Mouse (Mus musculus) hindbrain, embryonic 11.5 days (tissue): Measurements from ENCODE around the gene Stk26. TPM values are rescaled to one million over a fixed set of nuclear protein-coding genes. Genes with fewer than 3 reads are reported as not detected.

Experiments used
- ATAC-seq: fragments of 200-750 bp; cut with Nextera tagmentation; 2 replicates; pipeline ENCODE4 v1.8.0; 2017; ENCODE audit warnings: mild to moderate bottlenecking, moderate TSS enrichment, moderate library complexity; ENCODE audit not compliant: low FRiP score
- DNase-seq: peaks from one replicate; pipeline ENCODE4 v3.0.0-alpha.2; 2015; ENCODE audit warnings: low spot score
- H3K27ac ChIP-seq: fragments of 300-500 bp; sonication (generic); 2 replicates; pipeline ENCODE4 v1.5.1; 2014; ENCODE audit warnings: mild to moderate bottlenecking, low read depth, low read length
- H3K27me3 ChIP-seq: fragments of 300-500 bp; sonication (generic); 2 replicates; pipeline ENCODE4 v1.6.1; 2014; ENCODE audit warnings: mild to moderate bottlenecking, low read length, moderate library complexity, mixed read lengths; ENCODE audit not compliant: control insufficient read depth, insufficient read depth
- H3K36me3 ChIP-seq: fragments of 300-500 bp; sonication (generic); 2 replicates; pipeline ENCODE4 v1.6.1; 2014; ENCODE audit warnings: mild to moderate bottlenecking, low read length, moderate library complexity, mixed read lengths; ENCODE audit not compliant: control insufficient read depth, insufficient read depth
- H3K4me1 ChIP-seq: fragments of 300-500 bp; sonication (generic); replicated peaks from 2 replicates; pipeline ENCODE4 v1.6.1; 2014; ENCODE audit warnings: low read length, mixed read lengths; ENCODE audit not compliant: control insufficient read depth, insufficient read depth
- H3K4me2 ChIP-seq: fragments of 300-500 bp; sonication (generic); replicated peaks from 2 replicates; pipeline ENCODE4 v1.6.1; 2014; ENCODE audit warnings: mild to moderate bottlenecking, low read depth, low read length
- H3K4me3 ChIP-seq: fragments of 300-500 bp; sonication (generic); 2 replicates; pipeline ENCODE4 v1.5.1; 2014; ENCODE audit warnings: low read depth, low read length
- H3K9ac ChIP-seq: fragments of 300-500 bp; sonication (generic); 2 replicates; pipeline ENCODE4 v1.6.1; 2014; ENCODE audit warnings: low read depth, low read length
- H3K9me3 ChIP-seq: fragments of 300-500 bp; sonication (generic); 2 replicates; pipeline ENCODE4 v1.6.1; 2016; ENCODE audit warnings: low read length; ENCODE audit not compliant: control insufficient read depth
- WGBS: fragments of 180-500 bp; shearing (Covaris S2); extraction: QIAGEN DNeasy Blood & Tissue Kit; methylation state at CpG from one replicate; pipeline ENCODE4 v1.1.7; 2014; 5-methylcytosine and 5-hydroxymethylcytosine counted together
- polyA plus RNA-seq: library from polyadenylated mRNA; unstranded; fragments of >200 nt; fragmentation: Nextera tagmentation; extraction: Ambion mirVana; gene quantifications from 2 replicates; pipeline ENCODE4 v1.2.1, GENCODE M21; 2014

Stk26 gene
- polyA plus RNA-seq, 1 experiment from 2014 or later = 3.0 TPM

GRCm38 (mm10) chrX:50903497-50903896 lies 62.6 kb downstream of the Stk26 start:
- no peak for DNase-seq

DNA sequence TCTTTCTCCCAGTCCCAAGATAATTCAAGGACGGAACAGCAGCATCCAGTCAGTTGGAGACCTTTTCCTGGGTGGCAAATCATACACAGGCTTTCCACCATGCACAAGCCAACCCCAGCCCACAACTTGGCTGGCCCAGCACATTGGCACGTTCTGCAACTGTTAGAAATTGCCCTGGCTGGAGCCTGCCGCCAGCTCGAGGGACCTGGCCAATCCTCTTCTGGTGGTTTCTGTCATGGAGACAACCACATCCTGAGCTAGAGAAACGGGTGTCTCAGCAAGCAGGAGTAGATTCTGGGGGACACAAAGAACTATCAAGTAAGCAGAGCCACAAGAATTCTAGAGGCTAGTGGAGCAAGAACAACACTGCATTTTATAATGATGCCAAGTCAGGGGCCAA lies 69.1 kb downstream of the Stk26 start:
- Histone ChIP-seq H3K4me2 (no peak overlapping the region), H3K27me3 (no peaks in the 10 kb centered on the region), H3K9ac (no peak overlapping the region), H3K36me3 (no peaks in the 10 kb centered on the region), H3K4me1 (no peaks in the 10 kb centered on the region), H3K4me3 (no peak overlapping the region), H3K27ac (no peak overlapping the region), H3K9me3 (no peaks in the 10 kb centered on the region)
- DNase-seq = no peak
- 88% methylated on average over 5 of the region's 5 CpGs for WGBS
- ATAC-seq = no peak

More at GRCm38 (mm10) chrX:50903497-50903896, 62.6 kb downstream of the Stk26 start:
- WGBS = 85% methylated on average over 3 of the region's 3 CpGs
- Histone ChIP-seq H3K4me3 (no peak overlapping the region), H3K36me3 (no peaks in the 10 kb centered on the region), H3K9me3 (no peaks in the 10 kb centered on the region), H3K27ac (no peak overlapping the region), H3K9ac (no peak overlapping the region), H3K27me3 (no peaks in the 10 kb centered on the region), H3K4me2 (no peak overlapping the region), H3K4me1 (no peaks in the 10 kb centered on the region)
- no peak for ATAC-seq

DNA sequence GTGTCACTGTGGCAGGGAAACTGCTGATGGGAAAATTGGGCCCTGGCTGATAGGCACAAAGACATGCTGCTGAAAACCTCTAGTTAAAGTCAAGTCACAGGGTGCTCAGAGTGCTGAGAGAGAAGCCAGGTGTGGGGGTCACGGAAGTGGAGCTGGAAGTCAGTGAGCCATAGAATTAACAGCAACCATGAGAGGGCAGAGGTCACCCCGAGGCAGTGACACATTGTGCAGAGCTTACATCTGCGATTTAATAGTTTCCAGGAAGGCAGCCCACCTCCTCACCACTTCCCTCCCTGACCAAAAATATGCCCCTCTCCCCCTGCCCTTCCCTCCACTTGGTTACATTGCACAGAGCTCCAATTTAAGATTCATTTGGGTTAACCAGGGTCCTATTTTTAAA lies 76.5 kb downstream of the Stk26 start:
- Histone ChIP-seq H3K27me3 (no peaks in the 10 kb centered on the region), H3K4me1 (no peaks in the 10 kb centered on the region), H3K4me3 (no peak overlapping the region), H3K27ac (no peak overlapping the region), H3K9me3 (no peaks in the 10 kb centered on the region), H3K4me2 (no peak overlapping the region), H3K36me3 (no peaks in the 10 kb centered on the region), H3K9ac (no peak overlapping the region)
- no peak for ATAC-seq
- no peak for DNase-seq
- 37% methylated on average over 3 of the region's 3 CpGs for WGBS

- 57% methylated on average over 3 of the region's 3 CpGs for WGBS
- no peaks in the 10 kb centered on the region for H3K4me1 ChIP-seq
- no peak overlapping the region for H3K4me2 ChIP-seq
- H3K27me3 ChIP-seq = no peaks in the 10 kb centered on the region
- no peak overlapping the region for H3K4me3 ChIP-seq
- no peaks in the 10 kb centered on the region for H3K9me3 ChIP-seq
- H3K9ac ChIP-seq = no peak overlapping the region
- H3K36me3 ChIP-seq = no peaks in the 10 kb centered on the region
- no peak overlapping the region for H3K27ac ChIP-seq
- no peak for DNase-seq
- no peak for ATAC-seq
Measured at GRCm38 (mm10) chrX:50918754-50919153, 77.9 kb downstream of the Stk26 start.

DNA sequence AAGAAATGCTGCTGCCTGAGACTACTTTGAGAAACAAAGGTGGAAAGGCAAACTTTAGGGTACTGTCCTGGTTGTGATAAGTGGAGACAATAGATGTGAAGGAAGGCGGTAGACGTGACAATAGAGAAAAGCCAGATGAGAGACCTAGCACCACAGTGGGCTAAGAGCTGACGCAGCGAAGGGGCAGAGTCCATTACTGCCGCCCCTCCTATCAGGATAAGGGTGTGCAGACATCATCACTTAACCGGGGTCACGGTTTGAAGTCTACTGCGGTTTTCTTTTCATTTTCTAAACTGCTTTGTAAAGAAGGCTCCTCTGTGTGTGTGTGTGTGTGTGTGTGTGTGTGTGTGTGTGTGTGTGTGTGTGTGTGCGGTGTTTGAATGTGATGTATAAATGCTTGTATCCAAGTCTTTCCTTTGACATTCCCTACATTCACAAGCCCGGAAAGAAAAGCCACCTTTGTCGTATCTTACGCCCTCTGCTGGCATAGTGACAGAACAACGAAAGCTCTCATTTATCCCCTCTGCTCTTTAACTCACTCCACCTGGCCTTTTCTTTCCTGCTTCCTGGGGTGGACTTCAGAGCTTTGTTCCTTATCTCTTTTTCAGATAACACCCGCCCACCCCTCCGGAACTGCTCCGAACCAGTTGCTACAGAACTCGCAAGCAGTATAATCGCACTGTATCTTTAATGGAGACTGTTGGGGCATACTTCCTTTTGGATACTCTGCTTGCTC lies 84.0 kb downstream of the Stk26 start:
- Histone ChIP-seq H3K36me3 (no peaks in the 10 kb centered on the region), H3K4me2 (no peak overlapping the region), H3K9ac (no peak overlapping the region), H3K4me3 (no peak overlapping the region), H3K27ac (no peak overlapping the region), H3K9me3 (no peaks in the 10 kb centered on the region), H3K27me3 (no peaks in the 10 kb centered on the region), H3K4me1 (no peaks in the 10 kb centered on the region)
- DNase-seq (peak; percentile 33), ATAC-seq (no peak)
- 43% methylated on average over 17 of the region's 18 CpGs for WGBS

DNA sequence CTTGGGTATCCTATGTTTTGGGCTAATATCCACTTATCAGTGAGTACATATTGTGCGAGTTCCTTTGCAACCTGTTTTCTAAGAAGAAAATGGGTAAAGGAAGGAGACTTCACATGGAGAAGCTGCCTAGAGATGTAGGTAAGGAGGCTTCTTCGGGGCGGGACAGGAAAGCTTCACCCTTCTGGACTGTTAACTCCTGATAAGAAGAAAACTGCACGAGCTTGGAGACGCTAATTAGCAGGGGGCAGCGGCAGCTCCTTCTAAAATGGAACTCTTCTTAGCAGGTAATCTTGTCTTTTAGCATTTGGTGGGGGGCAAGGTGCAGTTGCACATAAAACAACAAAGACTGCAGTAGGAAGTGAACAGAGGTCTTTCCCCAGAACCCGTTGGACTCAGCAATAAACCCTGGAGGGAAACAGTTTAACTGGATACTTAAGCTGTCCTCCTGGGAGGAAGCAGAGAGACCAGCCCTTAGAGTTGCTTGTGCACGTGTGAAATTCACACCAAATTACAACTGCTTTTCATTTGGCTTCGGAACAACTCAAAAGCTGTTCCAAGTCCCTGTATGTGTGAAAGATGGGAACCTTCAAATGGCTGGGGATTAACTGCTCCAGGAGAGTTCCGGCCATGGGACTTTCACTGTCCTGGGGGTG lies 86.2 kb downstream of the Stk26 start:
- H3K27ac ChIP-seq = no peak overlapping the region
- ATAC-seq (no peak), DNase-seq (no peak)
- H3K36me3 ChIP-seq = no peaks in the 10 kb centered on the region
- H3K9ac ChIP-seq = no peak overlapping the region
- 80% methylated on average over 10 of the region's 10 CpGs for WGBS
- no peak overlapping the region for H3K4me3 ChIP-seq
- H3K4me2 ChIP-seq = no peak overlapping the region
- H3K27me3 ChIP-seq = no peaks in the 10 kb centered on the region
- H3K4me1 ChIP-seq = no peaks in the 10 kb centered on the region
- no peaks in the 10 kb centered on the region for H3K9me3 ChIP-seq

- Histone ChIP-seq H3K27ac (no peak overlapping the region), H3K4me3 (no peak overlapping the region), H3K4me1 (no peaks in the 10 kb centered on the region), H3K36me3 (no peaks in the 10 kb centered on the region), H3K9ac (no peak overlapping the region), H3K27me3 (no peaks in the 10 kb centered on the region), H3K4me2 (no peak overlapping the region), H3K9me3 (no peaks in the 10 kb centered on the region)
- ATAC-seq = no peak
- no peak for DNase-seq
- whole genome bisulfite sequencing = 43% methylated on average over 3 of the region's 3 CpGs
Measured at GRCm38 (mm10) chrX:50930309-50930708, 89.5 kb downstream of the Stk26 start.

DNA sequence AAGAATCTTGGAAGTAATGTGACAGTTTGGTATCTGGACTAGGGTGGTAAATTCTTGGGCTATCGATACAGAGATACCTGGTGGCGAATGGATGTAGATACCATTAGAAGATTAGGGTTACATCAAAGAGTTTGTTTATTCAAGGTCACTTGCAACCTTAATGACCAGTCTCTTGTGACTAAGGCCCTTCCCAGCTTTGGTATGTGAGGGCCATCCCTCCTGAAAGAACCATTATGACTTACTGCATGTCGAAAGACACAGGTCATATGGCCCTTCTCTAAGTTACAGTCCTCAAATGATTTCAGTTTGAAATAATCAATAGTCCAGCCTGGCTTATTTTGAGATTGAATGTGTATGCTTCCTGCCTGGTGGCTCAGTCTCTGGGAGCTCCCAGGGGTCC lies 96.3 kb downstream of the Stk26 start:
- no peaks in the 10 kb centered on the region for H3K36me3 ChIP-seq
- H3K4me1 ChIP-seq = no peaks in the 10 kb centered on the region
- H3K27ac ChIP-seq = no peak overlapping the region
- DNase-seq = no peak
- no peaks in the 10 kb centered on the region for H3K27me3 ChIP-seq
- H3K9ac ChIP-seq = no peak overlapping the region
- no peaks in the 10 kb centered on the region for H3K9me3 ChIP-seq
- ATAC-seq = no peak
- H3K4me2 ChIP-seq = no peak overlapping the region
- no peak overlapping the region for H3K4me3 ChIP-seq
- WGBS = 91% methylated on average over 3 of the region's 3 CpGs

DNA sequence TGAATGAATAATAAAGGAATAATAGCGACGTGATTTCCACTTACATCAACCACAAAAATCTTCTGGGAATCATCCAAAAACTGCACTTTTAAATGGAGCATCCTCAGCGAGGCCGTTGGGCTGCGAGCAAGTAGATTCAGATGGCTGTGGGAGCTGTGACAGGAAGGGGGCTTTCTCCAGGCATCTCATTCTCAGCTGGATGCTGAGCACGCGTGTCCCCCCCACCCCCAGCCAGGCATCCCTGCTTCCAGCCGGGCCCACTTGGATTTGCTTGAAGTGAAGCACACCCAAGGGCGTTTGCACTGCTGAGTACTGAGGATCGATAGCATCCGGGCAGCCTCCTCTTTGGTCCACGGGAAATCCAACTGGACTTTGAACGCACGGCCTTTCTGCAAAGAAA lies 101.8 kb downstream of the Stk26 start, which contains the start of gene Frmd7:
Frmd7 (minus strand) TSS at position 101 of the 400 bp plus-strand sequence.
- 79% methylated on average over 14 of the region's 14 CpGs for WGBS
- no peak for DNase-seq
- no peaks in the 10 kb centered on the region for H3K9me3 ChIP-seq
- no peak within 1 kb of the TSS for H3K4me2 ChIP-seq
- no peak for ATAC-seq
- no peak within 1 kb of the TSS for H3K9ac ChIP-seq
- no peaks in the 10 kb centered on the region for H3K4me1 ChIP-seq
- H3K27me3 ChIP-seq = no peaks in the 10 kb centered on the region
- no peak within 1 kb of the TSS for H3K27ac ChIP-seq
- H3K4me3 ChIP-seq = no peak within 1 kb of the TSS
- H3K36me3 ChIP-seq = no peaks in the 10 kb centered on the region
